In the genomic region with DNA sequence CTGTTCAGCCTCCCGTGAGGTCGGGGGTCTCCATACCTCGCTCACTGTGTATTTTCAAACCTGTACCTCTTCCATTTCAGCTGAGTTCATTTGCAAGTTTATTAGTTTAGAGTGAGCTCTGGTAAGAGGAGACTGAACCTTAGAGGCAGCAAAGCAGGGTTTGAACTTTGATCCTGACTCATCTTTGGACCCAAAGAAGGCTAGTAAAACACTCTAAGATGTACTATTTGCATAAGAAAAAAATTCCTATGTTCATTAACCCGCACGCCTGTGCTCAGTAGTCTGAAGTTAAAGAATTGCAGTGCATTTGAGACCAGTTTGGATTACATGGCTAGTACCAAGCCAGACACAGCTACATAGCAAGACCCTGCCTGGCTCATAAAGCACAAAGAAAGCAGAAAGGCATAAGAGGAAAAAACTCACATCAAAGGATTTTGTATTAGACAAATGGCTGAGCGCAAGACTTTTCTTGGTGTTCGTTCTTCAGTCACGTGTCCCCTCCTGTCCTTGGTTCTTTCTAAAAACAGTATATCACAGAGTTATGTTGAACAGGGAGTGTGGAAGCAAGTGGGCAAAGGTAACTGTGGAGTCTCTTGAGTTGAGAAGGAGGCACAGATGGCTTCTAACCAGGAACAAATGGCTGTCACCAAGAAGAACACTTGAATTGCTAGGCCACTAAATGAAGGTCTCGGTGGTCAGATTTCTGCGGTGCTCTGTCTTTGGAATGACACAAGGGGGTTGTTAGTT, we compare ENCODE assay signal across 26 mouse cellular contexts. TPM values are rescaled to one million over a fixed set of nuclear protein-coding genes. Genes with fewer than 3 reads are reported as not detected.
A peak's percentile ranks its signal among the peaks of the same experiment; 100 is the strongest.
DNase-seq lines count a peak whose midpoint lies in the region; ATAC-seq and TF ChIP-seq lines count a peak whose summit lies in the region.
"Had no signal": no experiment of that assay in that cellular context is flagged by ENCODE, and none has a peak within 500 bp of the region (broad histone marks: within the 10 kb centered on the region; RNA-seq: fewer than 3 reads in every experiment).

No protein-coding gene starts in this region.

- H3K4me2 ChIP-seq in limb, embryonic 12.5 days: no peak overlapping the region
- no peak overlapping the region for H3K4me2 ChIP-seq in forebrain, postnatal 0 days (ENCODE audit: low read depth)
- H3K4me2 ChIP-seq: embryonic facial prominence, embryonic 15.5 days; heart, embryonic 13.5 days; hindbrain, embryonic 15.5 days; liver, embryonic 13.5 days; lung, embryonic 14.5 days; midbrain, embryonic 11.5 days had no signal

- H3K4me3 ChIP-seq in limb, embryonic 12.5 days (replicated peaks): no peak overlapping the region
- no peak overlapping the region for H3K4me3 ChIP-seq in limb, embryonic 10.5 days
- no peak overlapping the region for H3K4me3 ChIP-seq in kidney, adult 2 months (ENCODE audit: insufficient read depth, low read depth, low read length)
- no peak overlapping the region for H3K4me3 ChIP-seq in forebrain, postnatal 0 days (ENCODE audit: low read depth, low read length)
- H3K4me3 ChIP-seq: embryonic facial prominence, embryonic 15.5 days; forebrain, embryonic 10.5 days; gastrocnemius, adult 2 months; heart, embryonic 13.5 days; hindbrain, embryonic 15.5 days; liver, embryonic 13.5 days had no signal

- WGBS in limb, embryonic 12.5 days: 73% methylated on average over 10 of the region's 10 CpGs
- WGBS in limb, embryonic 10.5 days: 82% methylated on average over 10 of the region's 10 CpGs
- WGBS in kidney, adult 2 months: 45% methylated on average over 10 of the region's 10 CpGs
- WGBS in forebrain, postnatal 0 days: 76% methylated on average over 10 of the region's 10 CpGs

- no peak overlapping the region for H3K9ac ChIP-seq in limb, embryonic 12.5 days (replicated peaks)
- H3K9ac ChIP-seq in forebrain, postnatal 0 days: no peak overlapping the region
- H3K9ac ChIP-seq: embryonic facial prominence, embryonic 15.5 days; heart, embryonic 13.5 days; hindbrain, embryonic 15.5 days; liver, embryonic 13.5 days; lung, embryonic 14.5 days had no signal

- H3K36me3 ChIP-seq in limb, embryonic 12.5 days: no peaks in the 10 kb centered on the region
- H3K36me3 ChIP-seq in limb, embryonic 10.5 days: no peaks in the 10 kb centered on the region
- no peaks in the 10 kb centered on the region for H3K36me3 ChIP-seq in kidney, adult 2 months (ENCODE audit: control insufficient read depth, insufficient read depth, low read length)
- no peaks in the 10 kb centered on the region for H3K36me3 ChIP-seq in forebrain, postnatal 0 days (ENCODE audit: insufficient read depth)
- H3K36me3 ChIP-seq: embryonic facial prominence, embryonic 15.5 days; forebrain, embryonic 10.5 days; G1E; heart, embryonic 13.5 days; hindbrain, embryonic 15.5 days; liver, embryonic 13.5 days had no signal

- no peak for DNase-seq in limb, embryonic 10.5 days (ENCODE audit: low spot score)
- peak; percentile 91 for DNase-seq in kidney, adult 2 months
- peak; percentile 25 for DNase-seq in kidney, postnatal 10 days
- no peak for DNase-seq in left cerebral cortex, postnatal 25 days (ENCODE audit: low spot score in 2 of 2)
- no peak for DNase-seq in left cerebral cortex, postnatal 10 days (ENCODE audit: extremely low spot score in 1 of 2, low spot score in 2 of 2)
- no peak for DNase-seq in forebrain, postnatal 0 days
- DNase-seq: adrenal gland, postnatal 14 days; cerebellum, adult 11 months; cerebellum, postnatal 14 days; embryo, embryonic 11 days; gastrocnemius, adult 2 months; left cerebral cortex, postnatal 4 days; liver, embryonic 13.5 days; lung, embryonic 14.5 days; lung, postnatal 36 days; thymus, postnatal 25 days had no signal

- 0 out of 2 replicates have a peak overlapping the region, but pooled peaks have one; percentile 23 for H3K27ac ChIP-seq in limb, embryonic 12.5 days
- H3K27ac ChIP-seq in limb, embryonic 10.5 days: no peak overlapping the region
- H3K27ac ChIP-seq in kidney, adult 2 months (ENCODE audit: insufficient read depth, low read depth, low read length): peak overlapping the region; percentile 99
- H3K27ac ChIP-seq in forebrain, postnatal 0 days (ENCODE audit: low read depth, low read length): no peak overlapping the region
- H3K27ac ChIP-seq: embryonic facial prominence, embryonic 15.5 days; gastrocnemius, adult 2 months; heart, embryonic 13.5 days; hindbrain, embryonic 15.5 days; liver, embryonic 13.5 days had no signal

- no peak for TF ChIP-seq CTCF in kidney, adult 2 months (conservative IDR thresholded peaks at IDR 0.05; ENCODE audit: insufficient read depth, insufficient read length, low read depth, low read length)
- TF ChIP-seq CTCF in forebrain, postnatal 0 days (IDR thresholded peaks at IDR 0.05; ENCODE audit: low read depth): no peak

- TF ChIP-seq POLR2A in kidney, adult 2 months (IDR thresholded peaks at IDR 0.05; ENCODE audit: low read depth, low read length): no peak

- no peak for ATAC-seq in limb, embryonic 12.5 days (ENCODE audit: insufficient number of reproducible peaks, insufficient read depth, low FRiP score, low TSS enrichment, low read depth)
- ATAC-seq in forebrain, postnatal 0 days: no peak
- ATAC-seq: activated CD4-positive, CD25-positive, alpha-beta regulatory T cell, adult 4 months had no signal

- H3K27me3 ChIP-seq in limb, embryonic 12.5 days: no peaks in the 10 kb centered on the region
- H3K27me3 ChIP-seq in limb, embryonic 10.5 days (ENCODE audit: low read depth, poor library complexity, severe bottlenecking): no peaks in the 10 kb centered on the region
- H3K27me3 ChIP-seq in kidney, adult 2 months (replicated peaks; ENCODE audit: control insufficient read depth, insufficient read depth, low read length): no peaks in the 10 kb centered on the region
- no peaks in the 10 kb centered on the region for H3K27me3 ChIP-seq in forebrain, postnatal 0 days (ENCODE audit: insufficient read depth, low read length)
- H3K27me3 ChIP-seq: embryonic facial prominence, embryonic 15.5 days; heart, embryonic 13.5 days; hindbrain, embryonic 15.5 days; liver, embryonic 13.5 days had no signal

- no peaks in the 10 kb centered on the region for H3K9me3 ChIP-seq in limb, embryonic 12.5 days
- no peaks in the 10 kb centered on the region for H3K9me3 ChIP-seq in limb, embryonic 10.5 days (replicated peaks)
- H3K9me3 ChIP-seq in forebrain, postnatal 0 days (ENCODE audit: low read length): no peaks in the 10 kb centered on the region
- H3K9me3 ChIP-seq: embryonic facial prominence, embryonic 15.5 days; forebrain, embryonic 10.5 days; G1E; heart, embryonic 13.5 days; hindbrain, embryonic 15.5 days; liver, embryonic 13.5 days had no signal

- intact Hi-C loops in left cerebral cortex, postnatal 25 days (cut with DNase I): loop anchor here (5.0 kb wide), 1 partner anchor 257 kb away; no protein-coding TSS in a partner anchor
- intact Hi-C loops in left cerebral cortex, postnatal 10 days (cut with DNase I): loop anchor here (5.0 kb wide), 1 partner anchor 257 kb away; no protein-coding TSS in a partner anchor

- peaks cover 5% of the 10 kb centered on the region for H3K4me1 ChIP-seq in limb, embryonic 12.5 days (replicated peaks)
- H3K4me1 ChIP-seq in limb, embryonic 10.5 days: no peaks in the 10 kb centered on the region
- peaks cover 32% of the 10 kb centered on the region; the same call in 1 of the 2 replicates for H3K4me1 ChIP-seq in kidney, adult 2 months (ENCODE audit: control insufficient read depth, insufficient read depth, low read length)
- no peaks in the 10 kb centered on the region for H3K4me1 ChIP-seq in forebrain, postnatal 0 days (ENCODE audit: insufficient read depth)
- H3K4me1 ChIP-seq: embryonic facial prominence, embryonic 15.5 days; heart, embryonic 13.5 days; hindbrain, embryonic 15.5 days had no signal

RNA-seq across cellular contexts. Expression of gene Fmo4, which starts 1.8 kb away (rescaled TPM):
- 0.20 and 0.41 TPM in 2 replicates for polyA plus RNA-seq in limb, embryonic 12.5 days (2016; fragmentation: Nextera tagmentation; extraction: Ambion mirVana)
- polyA plus RNA-seq in limb, embryonic 10.5 days (2016; fragmentation: Nextera tagmentation; extraction: Ambion mirVana): 0.08 TPM in 1 of 2 replicates, not detected in the other
- 28.0 and 29.6 TPM in 2 replicates for polyA plus RNA-seq in kidney, adult 2 months (2012; rRNA removed)
- not detected for total RNA-seq in left cerebral cortex, postnatal 25 days (2021)
- total RNA-seq in left cerebral cortex, postnatal 10 days (2021): not detected
- 0.76 and 0.85 TPM in 2 replicates for total RNA-seq in forebrain, postnatal 0 days (2014; rRNA removed)
- 0.09 and 0.17 TPM in 2 replicates for polyA plus RNA-seq in forebrain, postnatal 0 days (2015; fragmentation: Nextera tagmentation; extraction: Ambion mirVana)
- total RNA-seq: gastrocnemius, adult 2 months; granulocyte monocyte progenitor cell, adult 5-6 weeks; left cerebral cortex, postnatal 4 days; monocyte, adult 5-6 weeks had no signal
- polyA plus RNA-seq: activated CD4-positive, CD25-positive, alpha-beta regulatory T cell, adult 4 months had no signal

RNA-seq across cellular contexts. Expression of gene Fmo1, which starts 50.9 kb away (rescaled TPM):
- polyA plus RNA-seq in limb, embryonic 12.5 days (2016; fragmentation: Nextera tagmentation; extraction: Ambion mirVana): 3.2 and 4.7 TPM in 2 replicates
- polyA plus RNA-seq in limb, embryonic 10.5 days (2016; fragmentation: Nextera tagmentation; extraction: Ambion mirVana): 1.6 and 2.1 TPM in 2 replicates
- 488 and 529 TPM in 2 replicates for polyA plus RNA-seq in kidney, adult 2 months (2012; rRNA removed)
- total RNA-seq in left cerebral cortex, postnatal 25 days (2021): 10 to 100 TPM; 11.4 to 16.4 TPM
- 10 to 100 TPM; 24.3 to 26.8 TPM for total RNA-seq in left cerebral cortex, postnatal 10 days (2021)
- 37.2 and 46.8 TPM in 2 replicates for total RNA-seq in forebrain, postnatal 0 days (2014; rRNA removed)
- 28.1 and 33.2 TPM in 2 replicates for polyA plus RNA-seq in forebrain, postnatal 0 days (2015; fragmentation: Nextera tagmentation; extraction: Ambion mirVana)
- total RNA-seq: monocyte, adult 5-6 weeks had no signal
- polyA plus RNA-seq: G1E had no signal

Comparison
In these comparisons a context has a peak if more than half of its experiments do, and no peak if none do; other contexts are left out.
1. H3K27ac ChIP-seq: peak in limb, embryonic 12.5 days (single experiment) and kidney, adult 2 months (single experiment); none in limb, embryonic 10.5 days (single experiment) and forebrain, postnatal 0 days (single experiment).
2. DNase-seq: peak in kidney, adult 2 months (single experiment) and kidney, postnatal 10 days (single experiment); none in limb, embryonic 10.5 days (single experiment), left cerebral cortex, postnatal 25 days (0 of 2), left cerebral cortex, postnatal 10 days (0 of 2) and forebrain, postnatal 0 days (single experiment).
3. RNA of gene Fmo4, which starts 1.8 kb away (polyA plus RNA-seq): 28.0 to 29.6 TPM in kidney, adult 2 months; 0.20 to 0.41 TPM in limb, embryonic 12.5 days, 0.09 to 0.17 TPM in forebrain, postnatal 0 days and 0.08 TPM in limb, embryonic 10.5 days; every median in the first group is over 10 times any median in the second.
4. RNA of gene Fmo1, which starts 50.9 kb away (polyA plus RNA-seq): 488 to 529 TPM in kidney, adult 2 months; 28.1 to 33.2 TPM in forebrain, postnatal 0 days, 3.2 to 4.7 TPM in limb, embryonic 12.5 days and 1.6 to 2.1 TPM in limb, embryonic 10.5 days; every median in the first group is over 10 times any median in the second.